Mouse (Mus musculus) ES-Bruce4 (cell line): ENCODE data around the gene Mlh1.

ENCODE experiments used
- CTCF ChIP-seq: IDR thresholded peaks from one replicate; pipeline ENCODE4 v1.8.1; 2011; ENCODE audit warnings: low read depth, low read length
- EP300 ChIP-seq: IDR thresholded peaks from 2 replicates; pipeline ENCODE4 v1.6.1; 2011; ENCODE audit warnings: low read depth, low read length; ENCODE audit not compliant: insufficient read depth

DNA sequence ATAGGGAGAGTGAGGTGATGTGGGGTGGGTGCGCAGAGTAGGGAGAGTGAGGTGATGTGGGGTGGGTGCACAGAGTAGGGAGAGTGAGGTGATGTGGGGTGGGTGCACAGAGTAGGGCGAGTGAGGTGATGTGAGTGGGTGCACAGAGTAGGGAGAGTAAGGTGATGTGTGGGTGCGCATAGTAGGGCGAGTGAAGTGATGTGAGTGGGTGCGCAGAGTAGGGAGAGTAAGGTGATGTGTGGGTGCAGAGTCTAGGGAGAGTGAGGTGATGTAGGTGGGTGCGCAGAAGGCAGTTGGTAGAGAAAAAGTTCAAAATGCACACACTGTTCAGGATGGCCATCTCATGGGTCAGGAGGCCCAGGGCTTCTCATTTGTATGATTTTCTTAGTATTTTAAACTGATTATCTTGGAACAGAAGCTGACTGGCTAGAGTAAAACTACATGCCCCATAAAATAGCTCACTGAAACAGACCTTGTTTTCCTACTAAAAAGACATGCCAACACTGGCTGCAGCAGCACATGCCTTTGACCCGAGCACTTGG lies 62.4 kb downstream of the Mlh1 start:
- TF ChIP-seq EP300 = no peak
- no peak for TF ChIP-seq CTCF
